Mouse (Mus musculus) frontal cortex, adult 2 months (tissue): ENCODE data around the gene Pax7. TPM values are rescaled to one million over a fixed set of nuclear protein-coding genes. Genes with fewer than 3 reads are reported as not detected.

Experiments
- DNase-seq, 2 experiments: peaks; one replicate each; pipeline ENCODE4 v3.0.0; 2022; ENCODE audit warnings: low spot score in 1 of 2; ENCODE audit errors: extremely low spot score in 1 of 2
- polyA plus RNA-seq: library from polyadenylated mRNA; depleted of rRNA; stranded (reverse); fragments of >200 nt; gene quantifications from 2 replicates; pipeline ENCODE4 v1.2.3, GENCODE M21; 2012

Pax7 gene
- polyA plus RNA-seq, 1 experiment, result 0.02 TPM

DNA sequence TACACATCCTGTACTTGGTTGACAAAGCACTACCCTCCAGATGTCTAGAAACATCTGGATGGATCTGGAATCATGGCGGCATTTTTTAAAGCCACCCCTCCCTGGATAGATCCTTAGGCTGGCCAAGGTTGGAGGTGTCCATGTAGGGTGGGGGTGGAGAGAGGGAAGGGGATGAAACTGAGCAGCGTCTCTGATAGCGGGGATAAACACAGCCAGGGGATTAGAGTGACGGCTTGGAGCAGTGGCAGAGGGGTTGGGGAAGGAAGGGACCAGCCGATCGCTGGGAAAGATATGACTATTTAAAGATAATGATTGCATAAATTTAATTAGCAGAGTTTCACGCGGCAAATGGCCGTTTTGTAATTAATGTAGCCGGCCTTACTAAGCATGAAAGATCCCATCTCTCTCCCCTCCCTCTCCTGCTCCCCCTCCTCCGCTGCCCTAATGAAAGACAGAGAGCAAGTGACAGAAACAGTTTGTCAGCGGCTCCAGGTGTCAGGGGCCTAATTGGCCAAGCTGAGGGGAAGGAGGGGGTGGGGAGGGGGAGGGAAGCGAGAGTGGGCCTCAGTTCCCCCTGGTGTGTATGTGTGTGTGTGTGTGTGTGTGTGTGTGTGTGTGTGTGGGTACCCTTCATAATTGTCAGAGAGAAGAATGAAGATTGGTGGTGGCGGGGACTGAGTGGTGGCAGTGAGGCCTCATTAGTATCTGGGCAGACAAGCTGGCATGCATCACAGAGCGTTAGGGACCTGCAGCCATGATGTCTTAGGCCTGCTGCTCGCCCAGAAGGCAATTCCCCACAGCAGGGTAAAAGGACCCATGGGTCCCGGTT, 74.6 kb downstream of the Pax7 start:
- no peak for DNase-seq

DNA sequence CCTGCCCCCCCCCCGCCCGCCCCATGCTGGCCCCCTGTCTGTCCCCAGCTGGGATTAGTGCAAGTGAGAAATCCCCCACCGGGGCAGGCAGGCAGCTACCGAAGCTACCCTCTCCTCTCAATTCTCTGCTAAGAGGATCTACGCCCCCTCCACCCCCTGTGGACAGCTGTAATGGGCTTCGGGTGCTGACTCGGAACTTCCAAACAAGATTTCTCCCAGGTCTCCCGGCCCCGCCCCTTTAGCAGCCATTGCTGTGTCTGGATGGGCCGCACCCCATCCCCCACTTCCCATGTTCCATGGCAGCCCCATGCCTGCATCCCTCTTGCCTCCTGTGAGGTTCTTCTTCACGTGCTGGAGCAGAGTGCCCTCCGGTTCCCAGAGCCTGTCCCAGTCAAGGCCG, 76.4 kb downstream of the Pax7 start:
- no peak for DNase-seq

DNA sequence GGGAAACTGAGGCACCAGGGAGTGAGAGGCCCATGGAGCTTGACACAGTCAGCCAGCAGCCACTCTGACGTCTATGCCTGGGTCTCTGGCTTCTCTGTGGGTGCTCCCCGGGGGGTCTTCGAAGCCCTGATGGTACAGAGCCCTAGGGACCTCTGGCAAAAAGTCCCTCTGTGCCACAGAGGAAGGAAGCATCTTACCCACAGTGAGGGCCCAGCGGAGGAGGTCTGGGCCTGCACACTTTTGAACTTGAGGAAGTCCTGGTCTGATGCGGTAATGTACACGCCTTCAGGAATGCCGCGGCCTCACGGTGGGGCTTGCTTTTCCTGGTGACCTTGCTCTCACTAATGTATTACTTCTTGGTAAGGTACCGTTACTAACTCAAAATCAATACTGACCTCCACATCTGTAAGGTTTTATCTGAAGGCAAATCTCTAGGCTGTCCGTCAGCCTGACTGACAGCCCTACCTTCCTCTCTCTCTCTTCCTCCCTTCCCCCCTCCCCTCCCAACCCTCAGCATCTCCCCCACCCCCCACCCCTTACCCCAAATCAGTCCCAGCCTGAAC, 79.1 kb downstream of the Pax7 start:
- DNase-seq, result no peak

DNA sequence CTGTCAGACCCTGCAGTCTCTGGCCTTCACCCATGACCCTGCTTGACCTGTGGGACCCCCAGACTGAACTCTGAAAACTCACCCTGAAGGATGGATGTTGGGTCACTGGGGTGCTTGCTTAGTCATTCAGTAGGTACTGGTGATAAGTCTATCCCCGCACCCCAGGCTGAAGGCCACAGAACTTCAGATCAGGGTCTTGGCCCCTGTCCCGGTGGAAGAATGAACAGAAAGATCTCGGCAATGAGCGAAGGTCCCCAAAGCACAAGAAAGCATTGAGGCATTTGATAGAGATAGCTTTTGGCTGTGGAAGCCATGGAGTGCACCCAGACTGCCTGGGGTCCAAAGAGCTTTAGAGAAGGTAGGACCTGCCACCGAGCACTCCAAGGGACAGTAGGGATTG, 82.4 kb downstream of the Pax7 start:
- DNase-seq, result no peak

DNA sequence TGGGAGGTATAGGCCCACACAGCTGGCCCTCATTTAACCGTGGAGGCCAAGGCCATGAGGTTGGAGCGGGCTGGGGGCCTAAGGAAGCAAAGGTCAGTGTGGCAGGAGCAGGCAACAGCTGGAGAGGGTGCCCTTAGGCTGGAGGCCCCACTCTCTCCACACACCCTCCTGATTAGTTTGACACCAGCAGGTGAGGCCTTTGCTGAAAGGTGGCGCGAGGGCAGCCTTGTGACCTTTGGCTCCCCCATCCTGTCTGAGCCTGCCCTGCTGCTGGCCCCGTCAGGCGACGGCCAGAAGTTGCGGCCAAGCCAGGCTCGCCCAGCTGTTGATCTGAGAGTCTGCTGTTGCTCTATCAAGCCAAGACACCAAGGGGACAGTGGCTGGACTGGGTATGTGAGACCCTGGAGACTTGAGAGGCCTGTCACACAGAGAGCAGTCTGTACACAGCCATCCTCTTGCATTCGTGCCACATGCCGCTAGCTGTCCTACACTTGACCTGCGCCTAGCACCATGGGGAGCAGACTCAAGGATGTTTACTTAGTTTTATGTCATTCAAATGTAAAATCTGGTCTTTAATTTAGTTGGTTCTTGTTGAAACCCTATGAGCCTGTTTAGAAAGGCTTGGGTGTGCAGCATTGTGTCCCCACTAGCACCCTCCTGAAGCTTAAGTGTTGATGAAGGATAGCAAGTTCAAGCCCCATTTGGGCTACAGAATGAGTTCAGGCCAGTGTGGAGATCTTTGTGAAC, 86.0 kb downstream of the Pax7 start:
- no peak for DNase-seq

DNA sequence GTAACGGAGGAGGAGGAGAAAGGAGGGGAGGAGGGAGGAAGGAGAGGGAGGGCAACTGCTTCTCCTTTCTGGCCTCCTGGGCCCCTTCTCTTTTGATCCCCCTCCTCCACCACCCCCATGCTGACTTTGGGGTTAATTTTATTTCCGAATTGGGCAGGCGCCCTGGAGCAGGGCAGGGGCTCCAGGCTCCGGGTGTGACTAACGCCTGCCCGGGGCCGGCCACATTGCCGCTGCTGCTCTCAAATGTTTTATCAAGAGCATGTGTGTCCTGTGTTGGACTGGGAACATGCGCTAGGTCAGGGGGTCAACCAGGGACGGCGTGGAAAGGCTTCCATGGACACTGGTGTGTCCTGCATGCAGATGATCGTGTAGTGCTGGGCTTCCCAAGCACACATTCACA, 87.2 kb downstream of the Pax7 start:
- no peak for DNase-seq

DNA sequence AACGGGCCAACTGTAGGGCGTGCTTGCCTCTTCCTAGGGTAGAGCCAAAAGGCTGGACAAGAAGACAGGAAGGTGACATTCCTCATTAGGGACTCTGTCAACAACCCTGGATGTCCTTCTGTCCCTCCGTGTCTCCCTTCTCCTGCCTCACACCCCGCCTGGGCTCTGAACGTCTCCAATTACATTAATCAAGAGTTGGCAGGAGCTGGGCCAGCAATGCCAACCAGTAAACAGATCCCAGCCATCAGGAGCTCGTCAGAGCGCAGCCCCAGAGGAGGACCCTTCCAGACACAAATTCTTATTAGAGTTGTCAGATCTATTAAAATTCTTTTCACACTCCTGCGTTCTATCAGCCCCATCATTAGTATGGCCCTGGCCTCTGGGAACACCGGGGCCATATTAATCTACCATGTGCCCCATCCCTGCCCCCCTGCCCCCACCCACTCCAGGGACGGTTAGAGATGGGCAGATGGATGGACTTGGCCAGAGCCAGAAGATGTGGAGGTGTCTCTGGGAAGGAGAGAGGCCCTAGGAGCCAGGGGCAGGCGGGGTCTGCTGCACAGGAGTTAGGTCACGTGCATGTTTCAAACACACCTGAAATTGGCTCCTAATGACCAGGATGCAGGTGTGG, 88.4 kb downstream of the Pax7 start:
- no peak for DNase-seq

DNA sequence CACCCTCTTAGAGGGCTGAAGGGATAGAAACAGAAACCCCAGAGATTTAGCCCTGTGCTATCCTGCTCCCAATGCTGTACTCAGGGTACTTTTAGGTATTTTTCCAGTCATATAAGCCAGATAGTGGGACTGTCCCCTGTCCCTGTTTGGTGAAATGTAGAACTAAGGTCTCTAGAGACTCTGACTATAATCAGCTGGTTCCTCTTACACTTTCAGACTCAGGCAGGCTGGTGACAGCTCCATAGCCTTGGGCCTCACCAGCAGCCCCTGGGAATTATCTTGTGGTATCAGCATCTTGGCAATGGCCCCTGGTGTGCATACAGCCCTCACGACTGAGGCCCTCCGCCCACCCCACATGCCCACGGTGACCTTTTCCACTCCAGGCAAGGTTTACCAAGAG, 89.7 kb downstream of the Pax7 start:
- no peak for DNase-seq

DNA sequence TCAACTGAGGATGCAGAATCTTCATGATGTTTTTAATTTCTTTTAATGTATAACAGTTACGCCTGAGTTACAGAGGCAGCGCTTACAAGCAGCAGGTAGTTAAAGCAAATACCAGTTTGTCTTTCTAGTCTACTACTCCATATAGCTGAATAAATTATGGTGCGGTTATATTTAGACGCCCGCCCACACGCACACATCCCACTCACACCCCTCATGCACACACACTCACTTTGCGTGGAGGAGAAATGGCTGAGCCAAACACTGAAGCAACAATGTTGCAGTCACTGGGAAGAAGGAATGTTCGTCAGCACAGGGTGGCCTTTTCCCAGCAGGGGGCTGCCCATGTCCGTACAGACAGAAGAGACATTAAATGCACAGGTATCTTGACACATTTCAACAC, 96.3 kb downstream of the Pax7 start:
- DNase-seq, result peak; percentile 67 to 81

DNA sequence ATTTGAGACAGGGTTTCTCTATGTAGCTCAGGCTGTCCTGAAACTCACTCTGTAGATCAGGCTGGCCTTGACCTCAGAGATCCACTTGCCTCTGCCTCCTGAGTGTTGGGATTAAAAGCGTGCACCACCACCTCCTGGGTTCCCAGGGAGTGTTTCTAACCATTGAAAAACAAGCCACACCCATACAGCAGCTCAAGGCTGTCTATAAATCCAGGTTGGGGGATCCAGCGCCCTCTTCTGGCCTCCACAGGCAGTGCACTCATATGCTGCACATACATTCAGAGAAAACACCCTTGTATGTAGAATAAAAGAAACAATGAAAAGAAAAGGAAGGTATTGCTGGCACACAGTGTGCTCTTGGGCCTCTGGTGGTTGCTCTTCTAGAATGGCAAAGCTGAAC, 106.2 kb downstream of the Pax7 start:
- no peak for DNase-seq

DNA sequence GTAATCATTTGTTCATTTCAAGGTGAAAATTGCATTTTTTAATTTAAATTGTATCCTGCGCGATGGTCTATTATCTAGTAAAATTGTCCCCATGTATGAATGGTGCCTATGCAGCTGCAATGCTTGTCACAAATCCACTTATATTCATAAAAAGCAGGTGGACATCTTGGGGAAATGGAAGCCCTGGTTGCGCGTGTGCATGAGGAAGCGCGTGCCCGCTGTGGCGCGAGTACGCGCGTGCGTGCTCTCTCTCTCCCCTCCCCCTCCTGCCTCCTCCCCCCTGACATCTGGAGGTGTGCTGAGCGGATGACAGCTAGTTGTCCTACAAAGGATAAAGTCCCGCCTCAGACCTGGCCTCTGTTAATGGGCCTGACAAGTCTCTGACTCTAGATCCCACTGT, 107.9 kb downstream of the Pax7 start:
- no peak for DNase-seq

DNA sequence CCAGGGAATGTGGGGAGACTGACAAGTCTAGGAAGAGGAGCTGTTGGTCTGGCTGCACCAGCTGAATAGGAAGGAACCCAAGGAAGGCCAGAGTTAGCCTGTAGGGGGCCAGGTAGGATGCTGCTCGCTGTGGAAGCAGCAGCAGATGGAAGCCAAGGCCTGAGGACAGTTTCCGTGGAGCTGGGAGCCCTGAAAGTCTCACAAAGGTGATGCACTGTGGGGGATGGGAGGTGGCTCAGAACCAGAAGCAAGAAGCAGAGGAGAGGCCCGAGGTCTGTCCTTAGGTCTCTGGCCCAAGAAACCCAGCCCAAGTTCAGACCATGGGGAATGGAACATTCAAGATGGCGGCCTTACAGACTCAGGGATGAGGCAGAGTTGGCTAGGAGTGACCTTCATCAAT, 109.0 kb downstream of the Pax7 start:
- DNase-seq, result no peak

DNA sequence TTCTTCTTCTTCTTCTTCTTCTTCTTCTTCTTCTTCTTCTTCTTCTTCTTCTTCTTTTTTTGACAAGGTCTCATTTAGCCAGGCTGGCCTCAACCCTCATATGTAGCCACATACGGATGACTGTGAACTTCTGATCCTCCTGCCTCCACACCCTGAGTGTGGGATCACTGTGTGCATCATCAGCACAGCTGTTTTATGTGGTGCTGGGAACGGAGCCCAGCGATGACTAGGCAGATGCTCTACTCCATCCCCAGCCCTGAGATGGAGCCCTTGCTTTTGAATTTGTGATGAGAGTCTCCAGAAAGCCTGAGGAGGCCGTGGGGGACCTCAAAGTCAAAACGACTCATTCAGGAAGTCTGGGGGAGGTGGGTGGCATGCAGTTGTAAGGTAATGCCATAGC, 114.3 kb downstream of the Pax7 start:
- DNase-seq, result no peak

DNA sequence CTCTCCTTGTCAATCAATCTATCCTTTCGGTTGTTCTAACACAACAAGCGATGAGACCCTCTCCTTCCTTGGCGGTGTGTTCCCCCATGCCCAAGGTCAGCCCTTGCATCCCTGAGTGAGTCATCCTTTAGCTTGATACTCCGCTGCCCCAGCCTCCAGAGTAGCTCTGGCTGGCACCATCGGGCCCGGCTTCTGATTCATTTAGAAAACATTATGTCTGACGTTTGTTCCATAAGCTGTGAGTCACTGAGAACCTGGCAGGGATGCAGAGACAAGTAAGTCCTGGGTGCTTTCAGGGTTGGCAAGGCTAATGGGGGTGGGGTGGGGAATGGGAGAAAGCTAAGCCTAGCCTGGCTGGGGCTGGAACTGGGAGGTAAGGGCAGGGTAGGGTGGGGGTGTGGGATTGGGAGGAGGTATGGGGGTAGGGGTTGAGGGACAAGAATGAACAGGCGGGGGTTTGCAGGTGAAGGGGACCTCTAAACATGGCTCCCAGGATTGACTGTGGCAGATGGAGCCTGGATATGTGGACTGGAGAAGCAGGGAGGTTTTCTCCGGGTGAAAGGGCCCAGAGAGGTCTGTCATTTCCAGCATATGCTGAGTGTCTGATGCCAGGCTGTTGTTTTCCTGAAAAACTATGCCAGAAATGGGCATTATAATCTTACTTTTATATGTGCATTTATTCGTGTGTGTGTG, 116.7 kb downstream of the Pax7 start:
- peak; percentile 13 to 76 for DNase-seq

DNA sequence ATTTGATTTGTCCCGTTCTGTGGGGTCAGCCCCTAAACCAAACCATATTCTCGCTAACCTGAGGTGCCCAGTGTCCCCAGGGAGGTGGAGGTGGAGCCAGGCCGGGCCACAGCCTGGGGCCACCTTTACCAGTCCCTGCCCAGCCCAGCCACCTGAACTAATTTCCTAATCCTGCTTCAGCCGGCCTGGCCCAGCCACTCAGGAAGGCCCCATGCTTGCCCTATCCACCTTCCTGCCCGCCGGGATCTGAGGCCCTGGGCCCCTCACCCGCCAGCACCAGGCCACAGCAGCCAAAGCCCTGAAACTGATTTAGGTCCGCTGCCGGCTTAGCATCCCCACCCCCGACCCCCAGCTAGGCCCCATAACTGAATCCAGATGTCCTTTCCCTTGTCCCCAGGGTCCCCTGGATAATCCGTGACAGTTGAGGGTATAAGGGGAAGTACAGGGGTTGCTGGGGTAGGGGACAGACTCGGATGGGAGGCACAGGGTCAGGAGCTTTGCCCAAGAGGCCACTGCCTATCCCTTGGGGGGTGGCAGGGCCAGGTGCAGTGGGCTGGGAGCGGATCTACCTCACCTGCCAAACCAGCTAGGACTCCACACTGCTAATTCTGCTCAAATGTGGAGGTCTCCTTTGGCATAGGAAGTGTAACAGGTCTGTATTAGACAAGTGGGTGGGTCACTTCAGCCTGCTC, 117.9 kb downstream of the Pax7 start:
- DNase-seq, result no peak

DNA sequence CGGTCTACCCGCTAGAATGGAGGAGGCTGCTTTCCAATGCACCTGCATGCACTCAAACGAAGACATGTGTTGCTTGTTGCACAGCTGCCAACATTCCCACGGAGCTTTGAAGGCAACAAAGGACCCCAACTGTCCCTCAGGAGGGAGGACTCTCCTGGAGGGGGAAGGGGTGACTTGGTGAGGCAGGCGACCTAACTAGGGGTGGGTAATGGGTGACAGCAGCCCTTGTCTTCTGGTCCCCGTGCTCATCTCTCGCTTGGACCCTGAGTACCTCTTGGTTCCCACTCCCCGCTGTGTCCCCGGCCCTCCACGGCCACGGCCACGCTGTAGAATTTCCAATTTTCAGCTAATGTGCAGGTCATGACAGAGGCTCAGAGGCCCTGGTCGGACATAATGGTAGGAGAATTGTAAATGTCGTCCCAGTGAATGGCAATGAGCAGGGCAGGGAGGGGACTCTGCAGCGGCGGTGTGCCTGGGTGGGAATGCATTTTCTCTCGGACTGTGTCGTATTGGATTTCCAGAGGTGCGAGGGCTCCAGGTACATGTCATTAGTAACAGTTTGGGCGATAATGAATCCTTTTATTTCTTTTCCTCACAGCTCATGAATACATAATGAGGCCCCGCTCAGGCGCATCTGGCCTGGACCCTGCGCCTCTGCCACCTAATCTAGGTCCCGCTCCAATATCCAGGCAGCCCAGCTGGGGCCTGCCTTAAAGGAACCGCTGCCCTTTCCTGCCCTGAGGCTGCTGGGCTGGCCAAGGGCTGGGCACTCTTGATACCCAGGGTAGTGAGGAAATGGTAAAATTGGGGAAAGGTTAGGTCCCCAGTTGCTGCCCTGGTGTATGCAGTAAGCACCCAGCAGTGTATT, 122.6 kb downstream of the Pax7 start:
- DNase-seq, result no peak

DNA sequence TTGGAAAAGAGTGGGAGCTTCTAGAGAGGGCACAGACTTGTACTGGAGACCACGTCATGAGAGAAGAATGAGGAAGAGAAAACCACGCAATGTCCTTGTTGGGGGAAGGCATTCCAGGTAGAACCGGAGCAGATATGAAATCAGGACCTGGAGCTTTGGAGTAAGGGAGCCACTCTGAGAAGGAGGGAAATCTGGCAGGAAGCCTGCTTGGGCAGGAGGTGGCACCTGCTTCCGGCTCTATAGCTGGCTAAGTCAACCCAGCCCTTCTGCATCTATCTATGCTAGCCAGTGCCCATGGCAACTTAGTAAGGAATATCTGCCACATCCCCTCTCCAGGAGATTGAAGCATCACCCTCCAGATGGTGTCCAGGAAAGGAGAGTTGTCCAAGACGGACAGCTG, 127.3 kb downstream of the Pax7 start:
- DNase-seq, result no peak

DNA sequence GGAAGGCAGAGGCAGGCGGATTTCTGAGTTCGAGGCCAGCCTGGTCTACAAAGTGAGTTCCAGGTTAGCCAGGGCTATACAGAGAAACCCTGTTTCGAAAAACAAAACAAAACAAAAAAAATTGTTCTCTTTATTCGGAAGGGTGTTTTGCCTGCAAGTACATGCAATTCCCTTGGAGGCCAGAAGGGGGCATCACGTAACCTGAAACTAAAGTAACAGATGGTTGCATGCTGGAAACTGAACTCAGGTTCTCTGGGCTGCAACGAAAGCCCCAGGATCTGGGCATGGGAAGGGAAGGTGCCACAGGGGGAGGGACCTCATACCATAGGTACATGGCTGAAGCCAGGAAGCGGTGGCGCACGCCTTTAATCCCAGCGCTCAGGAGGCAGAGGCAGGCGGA, 129.9 kb downstream of the Pax7 start:
- no peak for DNase-seq

DNA sequence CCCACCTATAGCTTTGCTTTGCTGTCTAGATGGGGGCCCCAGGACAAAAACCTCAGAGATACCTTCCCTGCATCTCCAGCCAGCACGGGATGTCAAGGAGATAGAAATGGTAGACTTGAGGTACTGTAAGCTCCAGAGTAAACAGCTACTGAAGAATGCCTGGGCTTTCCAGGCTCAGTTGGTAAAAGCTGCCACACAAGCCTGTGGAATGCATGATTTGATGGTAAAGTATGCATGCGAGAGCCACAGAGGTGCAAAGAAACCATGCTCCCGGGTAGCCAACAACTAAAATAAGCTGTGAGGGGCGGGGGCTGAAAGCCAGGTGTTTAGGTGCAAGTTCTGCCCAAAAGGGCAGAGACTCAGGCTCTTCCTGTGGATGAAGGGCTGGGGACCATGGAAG, 130.4 kb downstream of the Pax7 start:
- no peak for DNase-seq
